9 mouse cellular contexts compared by ENCODE assay signal in the genomic region with DNA sequence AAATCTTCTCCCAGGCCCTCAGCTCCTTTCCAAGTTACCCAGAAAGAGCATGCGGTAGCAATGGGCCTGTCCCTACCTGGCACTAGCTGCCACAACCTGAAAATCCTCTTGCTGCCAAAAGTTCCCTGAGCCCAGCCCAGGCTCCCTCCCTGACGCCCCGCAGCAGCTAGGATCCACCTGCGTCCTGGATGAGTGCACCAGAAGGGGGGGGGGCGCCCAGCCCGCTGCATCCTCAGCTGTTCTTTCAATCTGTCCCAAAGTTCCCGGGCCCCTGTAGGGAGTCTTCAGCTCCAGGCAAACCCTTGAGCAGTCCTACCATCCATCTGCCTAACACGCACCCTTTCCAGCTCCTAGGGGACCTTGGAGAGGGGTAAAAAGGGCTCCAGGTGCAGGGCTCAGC. TPM values are rescaled to one million over a fixed set of nuclear protein-coding genes. Genes with fewer than 3 reads are reported as not detected.
A peak's percentile ranks its signal among the peaks of the same experiment; 100 is the strongest.
DNase-seq lines count a peak whose midpoint lies in the region; ATAC-seq lines count a peak whose summit lies in the region.
"Had no signal": no experiment of that assay in that cellular context is flagged by ENCODE, and none has a peak within 500 bp of the region (broad histone marks: within the 10 kb centered on the region; RNA-seq: fewer than 3 reads in every experiment).

No protein-coding gene starts in this region.

- H3K27ac ChIP-seq in kidney, embryonic 15.5 days, result 0 out of 2 replicates have a peak overlapping the region, but pooled peaks have one; percentile 0
- no peak overlapping the region for H3K27ac ChIP-seq in embryonic facial prominence, embryonic 11.5 days (replicated peaks; ENCODE audit: low read depth, low read length)
- peak overlapping the region; percentile 88 for H3K27ac ChIP-seq in limb, embryonic 10.5 days
- no peak overlapping the region for H3K27ac ChIP-seq in neural tube, embryonic 14.5 days (ENCODE audit: low read depth, low read length)

- H3K9me3 ChIP-seq in kidney, embryonic 15.5 days (replicated peaks), result no peaks in the 10 kb centered on the region
- H3K9me3 ChIP-seq in embryonic facial prominence, embryonic 11.5 days (replicated peaks; ENCODE audit: control insufficient read depth, low read length), result no peaks in the 10 kb centered on the region
- H3K9me3 ChIP-seq in limb, embryonic 10.5 days (replicated peaks), result no peaks in the 10 kb centered on the region
- H3K9me3 ChIP-seq in neural tube, embryonic 14.5 days (ENCODE audit: control insufficient read depth, low read length), result no peaks in the 10 kb centered on the region

- peaks cover 32% of the 10 kb centered on the region for H3K27me3 ChIP-seq in kidney, embryonic 15.5 days
- H3K27me3 ChIP-seq in embryonic facial prominence, embryonic 11.5 days (ENCODE audit: control insufficient read depth, insufficient read depth, low read length), result no peaks in the 10 kb centered on the region
- peaks cover 41% of the 10 kb centered on the region for H3K27me3 ChIP-seq in limb, embryonic 10.5 days (ENCODE audit: low read depth, poor library complexity, severe bottlenecking)
- H3K27me3 ChIP-seq in neural tube, embryonic 14.5 days (ENCODE audit: control insufficient read depth, insufficient read depth, low read length), result no peaks in the 10 kb centered on the region

- H3K4me3 ChIP-seq in kidney, embryonic 15.5 days (replicated peaks), result peak overlapping the region; percentile 58
- peak overlapping the region; percentile 65 for H3K4me3 ChIP-seq in embryonic facial prominence, embryonic 11.5 days (ENCODE audit: low read depth, low read length)
- peak overlapping the region; percentile 63 for H3K4me3 ChIP-seq in limb, embryonic 10.5 days
- peak overlapping the region; percentile 61 for H3K4me3 ChIP-seq in neural tube, embryonic 14.5 days (ENCODE audit: low read depth, low read length)

- 8% methylated on average over 8 of the region's 8 CpGs for WGBS in kidney, embryonic 15.5 days
- 4% methylated on average over 8 of the region's 8 CpGs for WGBS in embryonic facial prominence, embryonic 11.5 days
- 7% methylated on average over 8 of the region's 8 CpGs for WGBS in limb, embryonic 10.5 days
- 3% methylated on average over 8 of the region's 8 CpGs for WGBS in neural tube, embryonic 14.5 days

- peak overlapping the region; percentile 99 for H3K4me2 ChIP-seq in kidney, embryonic 15.5 days
- H3K4me2 ChIP-seq in embryonic facial prominence, embryonic 11.5 days (ENCODE audit: low read depth, low read length), result peak overlapping the region; percentile 97
- peak overlapping the region; percentile 100 for H3K4me2 ChIP-seq in neural tube, embryonic 14.5 days (ENCODE audit: low read depth, low read length)

- no peak for DNase-seq in kidney, adult 11 months
- peak; percentile 10 for DNase-seq in embryonic facial prominence, embryonic 11.5 days (ENCODE audit: low spot score)
- peak; percentile 46 for DNase-seq in limb, embryonic 10.5 days (ENCODE audit: low spot score)
- DNase-seq in right cerebral cortex, adult 18-20 months, result no peak
- DNase-seq in adrenal gland, adult 18-20 months (ENCODE audit: low spot score in 2 of 2), result no peak
- DNase-seq in right cerebral cortex, postnatal 14 days, result no peak

- peaks cover 60% of the 10 kb centered on the region for H3K4me1 ChIP-seq in kidney, embryonic 15.5 days
- peaks cover 7% of the 10 kb centered on the region for H3K4me1 ChIP-seq in embryonic facial prominence, embryonic 11.5 days (ENCODE audit: control insufficient read depth, insufficient read depth, low read length)
- peaks cover 51% of the 10 kb centered on the region for H3K4me1 ChIP-seq in limb, embryonic 10.5 days
- peaks cover 18% of the 10 kb centered on the region; the same call in 1 of the 2 replicates for H3K4me1 ChIP-seq in neural tube, embryonic 14.5 days (ENCODE audit: control insufficient read depth, insufficient read depth, low read length)

- ATAC-seq in kidney, embryonic 15.5 days (replicated peaks; ENCODE audit: low FRiP score), result no peak
- ATAC-seq in embryonic facial prominence, embryonic 11.5 days (replicated peaks; ENCODE audit: insufficient number of reproducible peaks, low FRiP score, low TSS enrichment, low read depth), result no peak
- ATAC-seq in neural tube, embryonic 14.5 days (ENCODE audit: low read depth), result no peak

- no peaks in the 10 kb centered on the region for H3K36me3 ChIP-seq in kidney, embryonic 15.5 days
- H3K36me3 ChIP-seq in embryonic facial prominence, embryonic 11.5 days (replicated peaks; ENCODE audit: control insufficient read depth, insufficient read depth, low read depth, low read length), result no peaks in the 10 kb centered on the region
- peaks cover 39% of the 10 kb centered on the region for H3K36me3 ChIP-seq in limb, embryonic 10.5 days
- H3K36me3 ChIP-seq in neural tube, embryonic 14.5 days (ENCODE audit: control insufficient read depth, insufficient read depth, low read length), result no peaks in the 10 kb centered on the region

- 0 out of 2 replicates have a peak overlapping the region, but pooled peaks have one; percentile 48 for H3K9ac ChIP-seq in kidney, embryonic 15.5 days
- H3K9ac ChIP-seq in embryonic facial prominence, embryonic 11.5 days (replicated peaks; ENCODE audit: low read length), result peak overlapping the region; percentile 77
- peak overlapping the region; percentile 32 for H3K9ac ChIP-seq in neural tube, embryonic 14.5 days (replicated peaks; ENCODE audit: low read depth, low read length)

RNA-seq across cellular contexts. Expression of gene Mfsd2a, which starts 1.2 kb away (rescaled TPM):
- 3.3 and 4.0 TPM in 2 replicates for polyA plus RNA-seq in kidney, embryonic 15.5 days (2015; fragmentation: Nextera tagmentation; extraction: Ambion mirVana)
- polyA plus RNA-seq in embryonic facial prominence, embryonic 11.5 days (2014; fragmentation: Nextera tagmentation; extraction: Ambion mirVana), result 8.2 and 8.7 TPM in 2 replicates
- 10.1 and 10.7 TPM in 2 replicates for polyA plus RNA-seq in limb, embryonic 10.5 days (2016; fragmentation: Nextera tagmentation; extraction: Ambion mirVana)
- polyA plus RNA-seq in neural tube, embryonic 14.5 days (2014; fragmentation: Nextera tagmentation; extraction: Ambion mirVana), result 25.5 and 27.8 TPM in 2 replicates
- 10 to 100 TPM; 17.3 to 27.3 TPM for total RNA-seq in adrenal gland, adult 18-20 months (2021)
- total RNA-seq: gastrocnemius, adult 8-10 months had no signal

RNA-seq across cellular contexts. Expression of gene Mycl, which starts 35.6 kb away (rescaled TPM):
- 7.8 and 8.1 TPM in 2 replicates for polyA plus RNA-seq in kidney, embryonic 15.5 days (2015; fragmentation: Nextera tagmentation; extraction: Ambion mirVana)
- polyA plus RNA-seq in embryonic facial prominence, embryonic 11.5 days (2014; fragmentation: Nextera tagmentation; extraction: Ambion mirVana), result 40.0 and 46.3 TPM in 2 replicates
- polyA plus RNA-seq in limb, embryonic 10.5 days (2016; fragmentation: Nextera tagmentation; extraction: Ambion mirVana), result 25.5 and 28.6 TPM in 2 replicates
- polyA plus RNA-seq in neural tube, embryonic 14.5 days (2014; fragmentation: Nextera tagmentation; extraction: Ambion mirVana), result 60.9 and 70.8 TPM in 2 replicates
- 1 to 10 TPM; 2.2 to 2.9 TPM for total RNA-seq in adrenal gland, adult 18-20 months (2021)

RNA-seq across cellular contexts. Expression of gene Trit1, which starts 56.6 kb away (rescaled TPM):
- polyA plus RNA-seq in kidney, embryonic 15.5 days (2015; fragmentation: Nextera tagmentation; extraction: Ambion mirVana), result 17.8 and 18.7 TPM in 2 replicates
- 21.6 and 21.9 TPM in 2 replicates for polyA plus RNA-seq in embryonic facial prominence, embryonic 11.5 days (2014; fragmentation: Nextera tagmentation; extraction: Ambion mirVana)
- polyA plus RNA-seq in limb, embryonic 10.5 days (2016; fragmentation: Nextera tagmentation; extraction: Ambion mirVana), result 17.7 and 17.8 TPM in 2 replicates
- polyA plus RNA-seq in neural tube, embryonic 14.5 days (2014; fragmentation: Nextera tagmentation; extraction: Ambion mirVana), result 25.2 and 27.8 TPM in 2 replicates
- 10 to 100 TPM; 18.2 to 19.7 TPM for total RNA-seq in adrenal gland, adult 18-20 months (2021)

Comparison
In these comparisons a context has a peak if more than half of its experiments do, and no peak if none do; other contexts are left out.
1. H3K27ac ChIP-seq: peak in kidney, embryonic 15.5 days (single experiment) and limb, embryonic 10.5 days (single experiment); none in embryonic facial prominence, embryonic 11.5 days (single experiment) and neural tube, embryonic 14.5 days (single experiment).
2. DNase-seq: peak in embryonic facial prominence, embryonic 11.5 days (single experiment) and limb, embryonic 10.5 days (single experiment); none in kidney, adult 11 months (single experiment), right cerebral cortex, adult 18-20 months (single experiment), adrenal gland, adult 18-20 months (0 of 2) and right cerebral cortex, postnatal 14 days (single experiment).
3. Peak in every context shown above with its lines, with median percentiles within 50 percentile points of each other: H3K4me2 ChIP-seq, H3K4me3 ChIP-seq and H3K9ac ChIP-seq.